Mouse (Mus musculus): Measurements from ENCODE around the gene Stag3.

Gene Stag3

DNA sequence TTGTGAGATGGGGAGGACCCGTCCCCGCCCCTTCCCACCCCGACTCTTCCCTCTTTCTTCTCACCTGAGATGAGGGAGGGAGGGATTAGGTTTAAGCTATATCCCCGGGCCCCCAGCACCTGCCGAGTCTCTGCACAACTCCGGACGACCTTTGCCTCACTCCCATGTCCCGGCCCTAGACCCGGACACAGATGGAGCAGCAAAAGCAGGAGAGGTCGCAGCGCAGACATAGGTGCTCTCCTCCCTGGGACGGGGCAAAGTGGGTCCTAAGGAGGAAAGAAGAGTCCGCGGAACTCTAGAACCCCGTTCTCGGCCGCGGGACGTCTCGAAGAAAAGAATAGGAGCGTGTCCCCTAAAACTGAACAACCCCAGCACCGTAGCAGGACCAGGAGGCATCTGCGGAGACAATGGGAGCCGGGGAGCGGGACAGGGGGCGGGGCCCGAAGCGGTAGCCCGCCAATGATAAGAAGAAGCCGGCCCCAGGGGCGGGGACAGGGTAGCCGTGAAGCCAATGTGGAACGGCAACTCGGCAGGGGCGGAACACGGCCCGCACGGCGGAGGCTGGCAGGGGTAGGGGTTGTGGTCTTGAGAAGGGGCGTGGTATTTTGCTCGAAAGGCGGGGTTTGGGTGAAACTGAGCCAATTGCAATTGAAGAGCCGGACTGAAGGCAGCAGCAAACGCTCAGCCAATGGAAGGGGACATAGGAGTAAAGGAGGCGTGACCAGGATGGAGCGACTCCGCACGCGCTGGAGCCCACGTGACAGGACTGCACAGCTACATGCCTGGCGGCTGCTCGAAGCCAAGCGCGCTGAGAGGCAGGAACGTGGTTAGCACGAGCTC, at the start of gene Stag3, which contains the start of the genes Gm43720 and Gpc2:
TSS of gene Stag3 (plus strand) at position 656 of the 840 bp plus-strand sequence.
TSS of gene Gm43720 (minus strand) at position 374 of the 840 bp plus-strand sequence.
TSS of gene Gpc2 (minus strand) at position 421 of the 840 bp plus-strand sequence.
- H3K36me3 ChIP-seq (ENCODE audit: control insufficient read depth, insufficient read depth, low read length, poor library complexity, severe bottlenecking), result no peaks in the 10 kb centered on the region; the same call in 1 of the 2 replicates
- DNase-seq (ENCODE audit: low read depth, low spot score), result peak; percentile 95
- H3K27me3 ChIP-seq (ENCODE audit: control insufficient read depth, insufficient read depth, low read length, poor library complexity, severe bottlenecking), result no peaks in the 10 kb centered on the region

DNA sequence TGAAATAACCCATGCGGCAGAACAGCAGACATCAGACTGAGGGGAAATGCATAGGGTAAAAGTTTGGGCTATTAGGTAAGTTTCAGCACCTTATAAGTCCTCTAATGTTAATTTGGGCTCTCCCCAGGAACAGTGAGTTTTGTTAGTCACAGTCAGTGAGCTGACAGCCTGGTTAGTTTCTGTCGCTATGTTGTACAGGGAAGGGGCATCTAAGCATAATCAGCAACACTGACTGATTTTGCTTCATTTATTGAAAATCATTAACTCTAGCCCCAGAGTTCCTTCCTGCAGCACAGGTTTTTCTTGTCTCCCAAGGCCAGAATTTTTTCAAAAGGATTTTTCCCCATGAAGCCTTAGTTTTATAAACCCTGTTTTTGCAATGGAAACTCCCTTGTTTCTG, 46.3 kb upstream of the Stag3 start:
- DNase-seq (ENCODE audit: low read depth, low spot score), result no peak
- no peaks in the 10 kb centered on the region for H3K36me3 ChIP-seq (ENCODE audit: control insufficient read depth, insufficient read depth, low read length, poor library complexity, severe bottlenecking)
- H3K27me3 ChIP-seq (ENCODE audit: control insufficient read depth, insufficient read depth, low read length, poor library complexity, severe bottlenecking), result no peaks in the 10 kb centered on the region

DNA sequence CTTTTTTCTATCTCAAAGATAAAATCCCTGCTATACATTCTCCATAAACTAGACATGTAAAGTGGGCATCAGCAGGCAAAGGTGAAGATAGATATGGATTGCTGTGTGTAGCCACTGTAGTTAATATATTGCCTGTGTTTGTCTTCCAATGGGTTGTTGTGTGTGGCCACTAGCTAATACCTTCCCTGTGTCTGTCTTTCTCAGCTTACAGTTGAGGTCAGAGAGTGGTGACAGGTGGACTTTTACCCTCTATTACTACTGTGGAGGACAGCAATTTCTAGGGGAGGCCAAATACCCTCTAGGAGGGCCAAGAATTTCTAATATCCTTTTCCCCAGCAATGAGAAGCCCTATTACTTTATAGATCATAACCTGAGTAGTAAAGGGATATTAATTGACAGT, 45.8 kb upstream of the Stag3 start:
- no peaks in the 10 kb centered on the region for H3K36me3 ChIP-seq (ENCODE audit: control insufficient read depth, insufficient read depth, low read length, poor library complexity, severe bottlenecking)

DNA sequence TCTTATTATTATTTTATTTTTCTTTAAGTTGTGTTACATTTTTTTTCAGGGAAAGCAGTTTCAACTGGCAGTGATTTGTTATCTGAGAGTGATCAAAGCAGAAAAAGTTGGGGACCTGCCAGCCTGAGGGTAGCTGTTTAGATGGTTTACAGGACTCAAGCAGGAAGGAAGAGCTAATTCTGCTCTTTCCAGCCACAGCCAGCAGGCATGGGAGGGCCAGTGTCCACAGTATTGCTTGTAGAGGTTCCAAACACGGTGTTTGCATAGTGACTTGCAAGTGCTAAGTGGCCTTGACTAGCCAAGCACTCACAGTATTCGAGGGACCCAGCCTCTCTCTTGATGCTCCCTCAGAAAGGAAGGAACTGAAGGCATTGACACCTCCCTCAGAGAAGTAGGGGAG, 38.5 kb upstream of the Stag3 start:
- no peaks in the 10 kb centered on the region for H3K36me3 ChIP-seq (ENCODE audit: control insufficient read depth, insufficient read depth, low read length, poor library complexity, severe bottlenecking)

More for the DNA sequence above, 45.8 kb upstream of the Stag3 start:
- H3K27me3 ChIP-seq (ENCODE audit: control insufficient read depth, insufficient read depth, low read length, poor library complexity, severe bottlenecking), result no peaks in the 10 kb centered on the region
- no peak for DNase-seq (ENCODE audit: low read depth, low spot score)

DNA sequence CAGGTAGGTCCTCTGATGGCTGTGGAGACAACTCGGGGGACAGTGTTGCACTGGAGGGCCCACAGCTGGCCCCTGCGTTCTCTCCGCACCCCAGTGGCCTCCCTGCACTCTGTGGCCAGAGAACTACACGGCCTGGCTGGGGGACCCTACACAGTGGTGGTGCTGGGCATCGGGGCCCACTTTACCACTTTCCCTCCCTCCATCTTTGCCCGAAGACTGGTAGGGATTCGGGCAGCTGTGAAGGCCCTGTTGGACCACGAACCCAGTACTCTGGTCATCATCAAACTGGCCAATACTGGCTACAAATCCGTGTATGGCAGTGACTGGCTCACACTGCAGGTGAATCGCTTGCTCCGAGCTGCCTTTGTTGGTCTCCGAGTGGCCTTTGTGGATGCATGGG, 28.9 kb upstream of the Stag3 start:
- Histone ChIP-seq H3K36me3 (ENCODE audit: control insufficient read depth, insufficient read depth, low read length, poor library complexity, severe bottlenecking) (no peaks in the 10 kb centered on the region), H3K27me3 (ENCODE audit: control insufficient read depth, insufficient read depth, low read length, poor library complexity, severe bottlenecking) (no peaks in the 10 kb centered on the region)
- DNase-seq (ENCODE audit: low read depth, low spot score), result no peak

More for the DNA sequence above, 38.5 kb upstream of the Stag3 start:
- no peak for DNase-seq (ENCODE audit: low read depth, low spot score)
- no peaks in the 10 kb centered on the region for H3K27me3 ChIP-seq (ENCODE audit: control insufficient read depth, insufficient read depth, low read length, poor library complexity, severe bottlenecking)

GRCm38 (mm10) chr5:138253061-138253460, 27.0 kb upstream of the Stag3 start:
- H3K27me3 ChIP-seq (ENCODE audit: control insufficient read depth, insufficient read depth, low read length, poor library complexity, severe bottlenecking), result no peaks in the 10 kb centered on the region
- no peak for DNase-seq (ENCODE audit: low read depth, low spot score)
- H3K36me3 ChIP-seq (ENCODE audit: control insufficient read depth, insufficient read depth, low read length, poor library complexity, severe bottlenecking), result no peaks in the 10 kb centered on the region; the same call in 1 of the 2 replicates

DNA sequence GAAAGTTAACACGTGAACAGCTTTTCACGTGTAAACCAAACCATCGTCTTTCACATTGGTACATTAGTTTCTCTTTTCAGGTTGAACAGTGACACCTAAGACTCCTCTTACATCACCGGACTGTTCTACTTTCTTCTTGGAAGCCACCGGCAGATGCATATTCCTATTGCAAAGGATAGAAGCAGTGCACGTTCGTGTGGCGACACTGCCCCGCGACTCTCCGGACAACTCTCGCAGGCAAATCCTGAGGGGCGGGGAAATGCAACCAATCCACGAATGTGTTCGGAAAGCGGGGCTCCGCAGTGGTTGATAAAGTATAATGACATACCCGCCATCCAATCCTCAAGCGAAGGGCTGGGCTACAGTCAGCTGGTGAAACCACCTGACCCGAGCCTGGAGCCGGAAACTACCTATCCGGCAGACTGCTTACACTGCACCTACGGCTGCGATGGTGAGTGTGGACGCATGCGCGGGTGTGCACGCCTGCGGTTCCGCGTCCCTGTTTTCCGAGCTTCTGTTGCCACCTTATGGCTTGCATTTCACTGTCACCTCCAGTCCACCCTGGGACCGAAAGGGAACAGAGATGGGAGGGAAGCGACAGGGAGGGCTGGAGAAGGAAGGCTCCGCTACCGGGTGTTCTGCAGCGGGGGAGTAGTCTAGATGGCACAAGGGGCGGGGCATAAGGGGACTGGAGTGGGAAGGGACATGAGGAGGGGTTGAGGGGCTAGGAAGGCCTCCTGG, 24.5 kb upstream of the Stag3 start, which contains the start of gene Lamtor4:
TSS of gene Lamtor4 (plus strand) at position 130 of the 741 bp plus-strand sequence.
- peaks cover 5% of the 10 kb centered on the region for H3K36me3 ChIP-seq (ENCODE audit: control insufficient read depth, insufficient read depth, low read length, poor library complexity, severe bottlenecking)
- peak; percentile 96 for DNase-seq (ENCODE audit: low read depth, low spot score)
- H3K27me3 ChIP-seq (ENCODE audit: control insufficient read depth, insufficient read depth, low read length, poor library complexity, severe bottlenecking), result no peaks in the 10 kb centered on the region

- Histone ChIP-seq H3K36me3 (ENCODE audit: control insufficient read depth, insufficient read depth, low read length, poor library complexity, severe bottlenecking) (peaks cover 7% of the 10 kb centered on the region), H3K27me3 (ENCODE audit: control insufficient read depth, insufficient read depth, low read length, poor library complexity, severe bottlenecking) (no peaks in the 10 kb centered on the region)
- no peak for DNase-seq (ENCODE audit: low read depth, low spot score)
These were observed 24.0 kb upstream of the Stag3 start for GRCm38 (mm10) chr5:138256094-138256467.

DNA sequence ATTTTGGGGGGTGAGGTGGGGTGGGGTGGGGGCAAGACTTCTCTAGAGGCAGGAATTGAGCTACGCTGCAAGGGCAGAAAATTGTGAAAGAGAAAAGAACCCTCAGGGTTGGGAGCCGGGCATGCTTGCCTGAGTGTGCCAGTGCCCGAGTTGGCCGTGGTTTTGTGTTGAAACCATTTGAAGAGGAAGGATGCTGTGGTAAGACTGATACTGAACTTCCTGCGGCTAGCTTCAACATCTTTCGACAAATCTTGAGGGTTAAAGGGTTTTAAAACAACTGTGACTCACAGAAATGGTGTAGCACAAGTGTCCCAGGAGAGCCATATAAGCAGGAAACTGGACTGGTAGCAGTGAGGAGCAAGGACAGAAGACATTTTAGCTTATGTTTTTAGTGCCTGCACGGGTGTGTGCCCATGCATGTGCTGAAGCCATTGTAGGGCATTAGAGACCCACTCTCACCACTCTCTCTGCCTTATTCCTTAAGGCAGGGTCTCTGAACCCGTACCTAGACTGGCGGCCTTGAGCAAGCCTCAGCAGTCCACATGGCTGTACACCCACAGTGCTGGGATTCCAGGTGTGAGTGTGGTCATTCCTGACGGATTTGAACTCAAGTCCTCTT, 23.0 kb upstream of the Stag3 start:
- H3K27me3 ChIP-seq (ENCODE audit: control insufficient read depth, insufficient read depth, low read length, poor library complexity, severe bottlenecking), result no peaks in the 10 kb centered on the region
- H3K36me3 ChIP-seq (ENCODE audit: control insufficient read depth, insufficient read depth, low read length, poor library complexity, severe bottlenecking), result peaks cover 11% of the 10 kb centered on the region
- peak; percentile 59 for DNase-seq (ENCODE audit: low read depth, low spot score)

DNA sequence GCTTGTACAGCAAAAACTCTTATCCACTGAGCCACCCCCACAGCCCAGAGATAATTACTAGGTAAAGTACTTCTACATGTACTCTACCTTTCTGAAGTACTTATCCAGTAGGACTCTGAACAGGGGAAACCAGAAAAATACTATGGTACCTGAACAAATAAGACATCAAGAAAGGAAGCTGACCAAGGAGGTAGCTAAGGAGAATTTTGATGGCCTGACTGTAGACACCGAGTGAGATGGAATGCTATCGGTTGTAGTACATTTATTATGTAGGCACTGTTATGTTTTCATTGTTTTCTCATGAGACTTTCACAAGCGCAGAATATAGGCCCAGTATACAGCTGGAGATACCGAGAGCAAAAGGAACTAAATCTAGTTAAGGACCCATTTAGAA, 22.5 kb upstream of the Stag3 start:
- no peaks in the 10 kb centered on the region for H3K27me3 ChIP-seq (ENCODE audit: control insufficient read depth, insufficient read depth, low read length, poor library complexity, severe bottlenecking)
- H3K36me3 ChIP-seq (ENCODE audit: control insufficient read depth, insufficient read depth, low read length, poor library complexity, severe bottlenecking), result peaks cover 11% of the 10 kb centered on the region
- no peak for DNase-seq (ENCODE audit: low read depth, low spot score)

- Histone ChIP-seq H3K27me3 (ENCODE audit: control insufficient read depth, insufficient read depth, low read length, poor library complexity, severe bottlenecking) (no peaks in the 10 kb centered on the region), H3K36me3 (ENCODE audit: control insufficient read depth, insufficient read depth, low read length, poor library complexity, severe bottlenecking) (peaks cover 11% of the 10 kb centered on the region)
- no peak for DNase-seq (ENCODE audit: low read depth, low spot score)
These were observed 22.0 kb upstream of the Stag3 start for GRCm38 (mm10) chr5:138258078-138258477.

- H3K36me3 ChIP-seq (ENCODE audit: control insufficient read depth, insufficient read depth, low read length, poor library complexity, severe bottlenecking), result peaks cover 11% of the 10 kb centered on the region
- H3K27me3 ChIP-seq (ENCODE audit: control insufficient read depth, insufficient read depth, low read length, poor library complexity, severe bottlenecking), result no peaks in the 10 kb centered on the region
- DNase-seq (ENCODE audit: low read depth, low spot score), result no peak
These were observed 21.5 kb upstream of the Stag3 start for GRCm38 (mm10) chr5:138258542-138258941.

DNA sequence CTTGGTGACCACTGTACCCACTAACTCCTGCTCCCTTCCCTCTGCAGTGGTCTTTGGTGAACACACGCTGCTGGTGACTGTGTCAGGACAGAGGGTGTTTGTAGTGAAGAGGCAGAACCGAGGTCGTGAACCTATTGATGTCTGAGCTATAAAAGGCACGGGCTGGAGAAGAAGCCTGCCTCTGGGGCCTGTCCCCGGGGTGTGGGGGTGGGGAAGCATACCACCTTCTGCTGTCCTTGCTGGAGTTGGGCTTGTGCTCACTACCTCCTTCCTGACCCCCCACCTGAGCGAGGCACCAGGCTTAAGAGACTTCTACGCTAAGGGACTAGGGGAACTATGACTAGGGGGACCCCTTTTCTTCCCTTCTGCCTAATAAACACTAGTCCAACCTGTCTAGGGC, 21.0 kb upstream of the Stag3 start:
- peaks cover 11% of the 10 kb centered on the region for H3K36me3 ChIP-seq (ENCODE audit: control insufficient read depth, insufficient read depth, low read length, poor library complexity, severe bottlenecking)
- H3K27me3 ChIP-seq (ENCODE audit: control insufficient read depth, insufficient read depth, low read length, poor library complexity, severe bottlenecking), result no peaks in the 10 kb centered on the region
- no peak for DNase-seq (ENCODE audit: low read depth, low spot score)

GRCm38 (mm10) chr5:138260051-138260450, 20.0 kb upstream of the Stag3 start:
- H3K36me3 ChIP-seq (ENCODE audit: control insufficient read depth, insufficient read depth, low read length, poor library complexity, severe bottlenecking), result peaks cover 11% of the 10 kb centered on the region
- no peaks in the 10 kb centered on the region for H3K27me3 ChIP-seq (ENCODE audit: control insufficient read depth, insufficient read depth, low read length, poor library complexity, severe bottlenecking)
- DNase-seq (ENCODE audit: low read depth, low spot score), result no peak

- Histone ChIP-seq H3K27me3 (ENCODE audit: control insufficient read depth, insufficient read depth, low read length, poor library complexity, severe bottlenecking) (no peaks in the 10 kb centered on the region), H3K36me3 (ENCODE audit: control insufficient read depth, insufficient read depth, low read length, poor library complexity, severe bottlenecking) (peaks cover 11% of the 10 kb centered on the region)
- DNase-seq (ENCODE audit: low read depth, low spot score), result no peak
These were observed 19.2 kb upstream of the Stag3 start for GRCm38 (mm10) chr5:138260834-138261233.
